Mouse (Mus musculus) liver, adult 2 months (tissue): Measurements from ENCODE around the gene Akr1c14.

Experiments
- CTCF ChIP-seq: fragments of 200-500 bp; IDR thresholded peaks from 2 replicates; pipeline ENCODE4 v1.5.1; 2011; ENCODE audit warnings: low read depth, low read length, control low read depth
- POLR2A ChIP-seq: fragments of 200-500 bp; IDR thresholded peaks from 2 replicates; pipeline ENCODE4 v1.6.1; 2011; ENCODE audit warnings: low read length, control low read depth; ENCODE audit not compliant: insufficient read depth; ENCODE audit errors: extremely low read depth

GRCm38 (mm10) chr13:4079876-4080275 is 31.1 kb downstream of the Akr1c14 start:
- no peak for TF ChIP-seq CTCF
- no peak for TF ChIP-seq POLR2A
